Mouse (Mus musculus): ENCODE results near the gene Tha1. TPM values are rescaled to one million over a fixed set of nuclear protein-coding genes. Genes with fewer than 3 reads are reported as not detected.

The Tha1 gene
- polyA plus RNA-seq, 1 experiment from 2014 or later: 3.2 TPM

DNA sequence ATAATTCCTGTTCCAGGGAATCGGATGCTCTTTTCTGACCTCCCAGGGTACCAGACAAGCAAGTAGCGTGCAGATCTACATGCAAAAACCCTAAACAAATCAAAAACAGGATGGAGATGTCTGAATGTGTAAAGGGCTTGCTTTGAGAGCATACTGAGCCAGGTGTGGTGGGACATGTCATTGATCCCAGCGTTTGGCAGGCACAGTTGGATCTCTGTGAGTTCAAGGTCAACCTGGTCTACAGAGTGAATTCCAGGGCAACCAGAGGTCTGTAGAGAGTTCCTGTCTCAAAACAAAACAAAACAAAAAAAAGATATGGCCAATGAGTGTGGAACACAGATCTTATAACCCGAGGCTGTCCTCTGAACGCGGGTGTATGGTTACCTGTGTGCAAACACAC, 49.9 kb downstream of the Tha1 start:
- Histone ChIP-seq H3K27me3 (ENCODE audit: control insufficient read depth, insufficient read depth, low read length) (no peaks in the 10 kb centered on the region), H3K9me3 (ENCODE audit: control insufficient read depth, low read length) (no peaks in the 10 kb centered on the region), H3K9ac (ENCODE audit: low read length) (no peak overlapping the region; the same call in 1 of the 2 replicates), H3K4me1 (replicated peaks; ENCODE audit: control insufficient read depth, insufficient read depth, low read length) (peaks cover 14% of the 10 kb centered on the region), H3K4me3 (ENCODE audit: low read depth, low read length) (no peak overlapping the region), H3K27ac (ENCODE audit: low read depth, low read length) (no peak overlapping the region), H3K4me2 (ENCODE audit: low read depth, low read length, severe bottlenecking) (no peak overlapping the region), H3K36me3 (ENCODE audit: control insufficient read depth, insufficient read depth, low read length) (peaks cover 7% of the 10 kb centered on the region; the same call in 1 of the 2 replicates)
- no peak for ATAC-seq (replicated peaks; ENCODE audit: low FRiP score)
- DNase-seq (ENCODE audit: low spot score): no peak
- 91% methylated on average over 6 of the region's 6 CpGs for WGBS

GRCm38 (mm10) chr11:117822728-117823241, 50.5 kb downstream of the Tha1 start:
- DNase-seq (ENCODE audit: low spot score) (no peak), ATAC-seq (replicated peaks; ENCODE audit: low FRiP score) (no peak)
- H3K4me3 ChIP-seq (ENCODE audit: low read depth, low read length): no peak overlapping the region
- H3K9me3 ChIP-seq (ENCODE audit: control insufficient read depth, low read length): no peaks in the 10 kb centered on the region
- H3K36me3 ChIP-seq (ENCODE audit: control insufficient read depth, insufficient read depth, low read length): peaks cover 7% of the 10 kb centered on the region; the same call in 1 of the 2 replicates
- no peak overlapping the region for H3K4me2 ChIP-seq (ENCODE audit: low read depth, low read length, severe bottlenecking)
- H3K9ac ChIP-seq (ENCODE audit: low read length): no peak overlapping the region
- H3K27me3 ChIP-seq (ENCODE audit: control insufficient read depth, insufficient read depth, low read length): no peaks in the 10 kb centered on the region
- 95% methylated on average over 7 of the region's 7 CpGs for WGBS
- H3K27ac ChIP-seq (ENCODE audit: low read depth, low read length): no peak overlapping the region
- peaks cover 11% of the 10 kb centered on the region for H3K4me1 ChIP-seq (replicated peaks; ENCODE audit: control insufficient read depth, insufficient read depth, low read length)

DNA sequence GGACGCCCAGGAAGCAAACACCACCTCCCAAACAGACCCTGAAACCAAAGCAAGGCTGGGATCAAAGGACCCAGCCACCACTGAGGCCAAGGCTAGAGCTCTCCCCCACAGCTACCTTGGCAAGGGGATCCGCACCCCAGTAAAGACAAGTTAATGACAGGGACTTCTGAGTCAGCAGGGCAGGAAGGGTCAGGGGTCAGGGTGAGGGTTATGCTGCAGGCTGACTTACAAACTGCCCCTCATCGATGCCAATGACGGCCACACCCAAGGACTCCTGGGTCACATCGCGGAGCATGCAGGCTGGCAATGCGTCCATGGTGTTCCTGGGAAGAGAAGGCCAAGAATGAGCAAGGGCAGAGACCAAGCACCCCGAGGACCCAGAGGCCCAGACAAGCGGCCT, 51.4 kb downstream of the Tha1 start:
- Histone ChIP-seq H3K36me3 (ENCODE audit: control insufficient read depth, insufficient read depth, low read length) (peaks cover 7% of the 10 kb centered on the region; the same call in 1 of the 2 replicates), H3K4me1 (replicated peaks; ENCODE audit: control insufficient read depth, insufficient read depth, low read length) (peaks cover 8% of the 10 kb centered on the region), H3K27me3 (ENCODE audit: control insufficient read depth, insufficient read depth, low read length) (no peaks in the 10 kb centered on the region), H3K27ac (ENCODE audit: low read depth, low read length) (no peak overlapping the region), H3K9ac (ENCODE audit: low read length) (no peak overlapping the region), H3K4me3 (ENCODE audit: low read depth, low read length) (no peak overlapping the region), H3K4me2 (ENCODE audit: low read depth, low read length, severe bottlenecking) (no peak overlapping the region), H3K9me3 (ENCODE audit: control insufficient read depth, low read length) (no peaks in the 10 kb centered on the region)
- WGBS: 91% methylated on average over 9 of the region's 9 CpGs
- ATAC-seq (replicated peaks; ENCODE audit: low FRiP score) (no peak), DNase-seq (ENCODE audit: low spot score) (no peak)

DNA sequence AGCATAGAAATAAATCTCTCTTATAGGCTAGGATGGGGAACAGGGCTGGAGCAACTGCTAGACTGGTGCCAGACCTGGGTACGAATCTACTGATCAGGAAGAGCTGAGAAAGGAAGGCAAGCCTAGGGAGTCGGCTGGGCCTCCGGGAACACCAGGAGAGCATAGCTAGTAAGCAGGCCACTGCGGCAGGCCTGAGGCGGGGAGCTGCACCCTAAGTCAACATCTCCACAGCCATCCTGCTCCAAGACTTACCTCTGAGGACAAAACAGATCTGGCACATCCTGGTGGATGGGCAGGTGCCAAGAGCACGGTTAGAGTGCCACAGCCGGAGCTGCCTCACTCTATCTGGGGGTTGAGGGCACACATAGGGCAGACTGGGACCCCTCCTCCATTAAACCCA, 53.1 kb downstream of the Tha1 start:
- no peak overlapping the region for H3K4me2 ChIP-seq (ENCODE audit: low read depth, low read length, severe bottlenecking)
- no peak for ATAC-seq (replicated peaks; ENCODE audit: low FRiP score)
- H3K4me1 ChIP-seq (replicated peaks; ENCODE audit: control insufficient read depth, insufficient read depth, low read length): peaks cover 6% of the 10 kb centered on the region; the same call in 1 of the 2 replicates
- H3K27me3 ChIP-seq (ENCODE audit: control insufficient read depth, insufficient read depth, low read length): no peaks in the 10 kb centered on the region
- 97% methylated on average over 7 of the region's 7 CpGs for WGBS
- H3K27ac ChIP-seq (ENCODE audit: low read depth, low read length): no peak overlapping the region
- peaks cover 7% of the 10 kb centered on the region; the same call in 1 of the 2 replicates for H3K36me3 ChIP-seq (ENCODE audit: control insufficient read depth, insufficient read depth, low read length)
- no peak overlapping the region for H3K4me3 ChIP-seq (ENCODE audit: low read depth, low read length)
- no peaks in the 10 kb centered on the region for H3K9me3 ChIP-seq (ENCODE audit: control insufficient read depth, low read length)
- no peak for DNase-seq (ENCODE audit: low spot score)
- no peak overlapping the region for H3K9ac ChIP-seq (ENCODE audit: low read length)

- no peaks in the 10 kb centered on the region for H3K27me3 ChIP-seq (ENCODE audit: control insufficient read depth, insufficient read depth, low read length)
- no peaks in the 10 kb centered on the region for H3K9me3 ChIP-seq (ENCODE audit: control insufficient read depth, low read length)
- DNase-seq (ENCODE audit: low spot score) (no peak), ATAC-seq (replicated peaks; ENCODE audit: low FRiP score) (no peak)
- H3K27ac ChIP-seq (ENCODE audit: low read depth, low read length): no peak overlapping the region
- peaks cover 9% of the 10 kb centered on the region; the same call in 1 of the 2 replicates for H3K36me3 ChIP-seq (ENCODE audit: control insufficient read depth, insufficient read depth, low read length)
- H3K4me1 ChIP-seq (replicated peaks; ENCODE audit: control insufficient read depth, insufficient read depth, low read length): peaks cover 3% of the 10 kb centered on the region; the same call in 1 of the 2 replicates
- H3K4me3 ChIP-seq (ENCODE audit: low read depth, low read length): no peak overlapping the region
- 72% methylated on average over 8 of the region's 8 CpGs for WGBS
- no peak overlapping the region for H3K9ac ChIP-seq (ENCODE audit: low read length)
- no peak overlapping the region for H3K4me2 ChIP-seq (ENCODE audit: low read depth, low read length, severe bottlenecking)
Observed at GRCm38 (mm10) chr11:117819095-117819494, 54.2 kb downstream of the Tha1 start.

Other genes with a start within 250 kb of the Tha1 start
- gene Tnrc6c, start 219.2 kb downstream of the Tha1 start, polyA plus RNA-seq (2014; fragmentation: Nextera tagmentation; extraction: Ambion mirVana): 18.5 and 18.8 TPM in 2 replicates
- 2.0 and 2.4 TPM in 2 replicates for gene Tmc8, start 91.4 kb downstream of the Tha1 start, polyA plus RNA-seq (2014; fragmentation: Nextera tagmentation; extraction: Ambion mirVana)
- 5.9 and 10.0 TPM in 2 replicates for gene Tmc6, start 91.3 kb downstream of the Tha1 start, polyA plus RNA-seq (2014; fragmentation: Nextera tagmentation; extraction: Ambion mirVana)
- 0.60 and 1.5 TPM in 2 replicates for gene 6030468B19Rik, start 75.8 kb downstream of the Tha1 start, polyA plus RNA-seq (2014; fragmentation: Nextera tagmentation; extraction: Ambion mirVana)
- gene Gm20708, start 63.8 kb downstream of the Tha1 start, polyA plus RNA-seq (2014; fragmentation: Nextera tagmentation; extraction: Ambion mirVana): 0.55 and 0.87 TPM in 2 replicates
- gene Syngr2, start 63.8 kb downstream of the Tha1 start, polyA plus RNA-seq (2014; fragmentation: Nextera tagmentation; extraction: Ambion mirVana): 32.7 and 36.6 TPM in 2 replicates
- gene Afmid, start 47.6 kb downstream of the Tha1 start, polyA plus RNA-seq (2014; fragmentation: Nextera tagmentation; extraction: Ambion mirVana): 6.0 and 6.8 TPM in 2 replicates
- gene Tk1, start 47.4 kb downstream of the Tha1 start, polyA plus RNA-seq (2014; fragmentation: Nextera tagmentation; extraction: Ambion mirVana): 118 and 124 TPM in 2 replicates
- gene Birc5, start 24.2 kb downstream of the Tha1 start, polyA plus RNA-seq (2014; fragmentation: Nextera tagmentation; extraction: Ambion mirVana): 355 and 365 TPM in 2 replicates
- gene Tmem235, start 12.7 kb downstream of the Tha1 start, polyA plus RNA-seq (2014; fragmentation: Nextera tagmentation; extraction: Ambion mirVana): not detected in 2 replicates
- gene Socs3, start 96.6 kb upstream of the Tha1 start, polyA plus RNA-seq (2014; fragmentation: Nextera tagmentation; extraction: Ambion mirVana): 5.4 and 5.9 TPM in 2 replicates
- 43.4 and 45.7 TPM in 2 replicates for gene Pgs1, start 112.8 kb upstream of the Tha1 start, polyA plus RNA-seq (2014; fragmentation: Nextera tagmentation; extraction: Ambion mirVana)

Data from forebrain, embryonic 11.5 days (tissue).